Mouse (Mus musculus): ENCODE measurements around the gene Nedd9.

- TF ChIP-seq EP300 (IDR thresholded peaks at IDR 0.05; ENCODE audit: low read depth): no peak
- no peak for TF ChIP-seq CTCF (IDR thresholded peaks at IDR 0.05; ENCODE audit: low read depth)
These were observed 193.6 kb downstream of the Nedd9 start for GRCm38 (mm10) chr13:41293595-41293994.

Measured in heart, postnatal 0 days (tissue).